Mouse (Mus musculus): ENCODE measurements around the gene Eml5. TPM values are rescaled to one million over a fixed set of nuclear protein-coding genes. Genes with fewer than 3 reads are reported as not detected.

The Eml5 gene
- polyA plus RNA-seq, 1 experiment from 2014 or later: 6.2 TPM

DNA sequence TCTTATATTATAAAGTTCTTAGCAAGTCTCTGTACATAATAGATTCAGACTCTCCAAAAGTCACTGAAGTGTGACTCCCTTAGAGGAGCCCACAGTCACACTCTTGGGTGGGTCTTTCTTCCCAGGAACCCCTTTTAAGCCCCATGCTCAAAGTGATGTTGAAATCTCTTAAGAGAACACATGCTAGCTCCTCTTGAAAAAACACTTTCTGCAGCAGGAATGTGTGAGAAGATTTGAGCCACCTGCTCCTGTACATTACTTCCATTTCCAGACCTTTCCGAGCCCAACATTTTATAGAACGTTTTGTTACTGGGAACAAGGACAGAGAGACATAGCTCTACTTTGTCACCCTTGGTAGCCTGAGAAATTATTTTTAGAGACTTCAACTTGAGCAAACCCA, 66.4 kb downstream of the Eml5 start:
- no peak for DNase-seq (ENCODE audit: low read depth, low spot score)
- CTCF ChIA-PET: no interaction called here
- no peak for TF ChIP-seq CTCF (IDR thresholded peaks at IDR 0.05)
- no peak for ATAC-seq
- in situ Hi-C loops (cut with MboI; ENCODE audit: low pct_unique_long_range_greater_than_20kb): no loop called here
- H3K27me3 ChIP-seq: no peaks in the 10 kb centered on the region
- POLR2A ChIA-PET: no interaction called here

- DNase-seq (ENCODE audit: low read depth, low spot score) (no peak), ATAC-seq (no peak)
- in situ Hi-C loops (cut with MboI; ENCODE audit: low pct_unique_long_range_greater_than_20kb): no loop called here
- POLR2A ChIA-PET: no interaction called here
- no peaks in the 10 kb centered on the region for H3K27me3 ChIP-seq
- TF ChIP-seq CTCF (IDR thresholded peaks at IDR 0.05): no peak
- CTCF ChIA-PET: no interaction called here
Measured at GRCm38 (mm10) chr12:98833901-98834300, 67.4 kb downstream of the Eml5 start.

GRCm38 (mm10) chr12:98832929-98833598, 68.2 kb downstream of the Eml5 start:
- no peaks in the 10 kb centered on the region for H3K27me3 ChIP-seq
- ChIA-PET POLR2A (no interaction called here), CTCF (no interaction called here)
- no peak for DNase-seq (ENCODE audit: low read depth, low spot score)
- TF ChIP-seq CTCF (IDR thresholded peaks at IDR 0.05): no peak
- no peak for ATAC-seq
- in situ Hi-C loops (cut with MboI; ENCODE audit: low pct_unique_long_range_greater_than_20kb): no loop called here

GRCm38 (mm10) chr12:98831122-98831521, 70.2 kb downstream of the Eml5 start:
- no peak for ATAC-seq
- no peak for DNase-seq (ENCODE audit: low read depth, low spot score)
- H3K27me3 ChIP-seq: no peaks in the 10 kb centered on the region
- in situ Hi-C loops (cut with MboI; ENCODE audit: low pct_unique_long_range_greater_than_20kb): no loop called here
- POLR2A ChIA-PET: no interaction called here
- CTCF ChIA-PET: no interaction called here
- TF ChIP-seq CTCF (IDR thresholded peaks at IDR 0.05): no peak

DNA sequence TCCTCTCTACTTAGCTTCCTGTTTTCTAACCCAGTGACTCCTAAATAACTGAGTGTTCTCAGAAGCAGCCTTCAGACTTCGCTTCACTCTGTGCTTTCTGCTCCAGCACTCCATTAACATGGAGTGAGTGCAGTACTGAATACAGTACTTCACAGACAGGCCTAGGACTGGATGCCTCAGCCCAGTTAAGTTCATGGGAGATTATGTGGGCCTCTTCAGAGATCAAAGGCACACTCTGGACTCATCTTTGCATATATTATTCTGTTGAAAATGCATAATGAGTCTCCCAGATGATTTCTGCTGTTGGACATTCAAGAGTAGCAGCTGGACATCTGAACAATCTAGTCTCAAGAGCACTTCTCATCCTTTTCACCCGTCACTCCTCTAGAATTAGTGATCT, 80.5 kb downstream of the Eml5 start:
- ATAC-seq: no peak

DNA sequence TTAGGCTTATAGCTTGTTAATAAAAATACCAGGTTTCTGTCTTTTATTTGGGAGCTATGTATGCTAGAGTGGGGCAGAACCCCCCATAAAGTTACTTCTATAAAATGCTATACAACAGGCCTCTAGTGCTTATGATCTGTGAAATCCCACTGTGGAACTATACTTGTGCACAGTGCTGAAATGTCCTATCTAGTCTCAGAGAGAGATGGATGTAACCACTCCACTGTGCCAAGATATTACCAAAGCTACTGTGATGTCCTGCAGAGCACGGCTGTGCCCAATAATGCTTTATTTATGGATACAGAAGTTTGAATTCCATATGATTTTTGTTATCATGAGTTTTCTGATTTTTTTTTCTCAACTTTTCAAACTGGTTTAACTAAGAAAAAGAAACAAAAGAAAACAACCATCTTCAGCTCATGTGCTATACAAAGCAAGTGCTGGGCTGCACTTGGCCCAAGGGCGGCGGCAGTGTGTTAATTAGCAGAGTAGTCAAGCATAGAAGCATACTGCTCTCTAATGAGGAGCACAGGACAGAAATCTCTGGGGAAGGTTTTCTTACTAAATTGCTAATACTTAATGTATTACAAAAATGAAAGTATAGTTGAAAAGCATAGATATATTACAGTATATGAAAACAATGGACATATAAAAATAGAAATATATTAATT, 97.1 kb downstream of the Eml5 start:
- ChIA-PET CTCF (interaction anchor here (1.0 kb wide), 1 partner anchor 49 kb away, joined by 3 read pairs; no protein-coding TSS in a partner anchor), POLR2A (interaction anchor here (0.5 kb wide), 1 partner anchor 238 kb away, joined by 4 read pairs; no protein-coding TSS in a partner anchor)
- in situ Hi-C loops (cut with MboI; ENCODE audit: low pct_unique_long_range_greater_than_20kb): no loop called here

More for the DNA sequence above, 80.5 kb downstream of the Eml5 start:
- ChIA-PET POLR2A (no interaction called here), CTCF (no interaction called here)
- no peaks in the 10 kb centered on the region for H3K27me3 ChIP-seq
- in situ Hi-C loops (cut with MboI; ENCODE audit: low pct_unique_long_range_greater_than_20kb): no loop called here
- DNase-seq (ENCODE audit: low read depth, low spot score): no peak
- TF ChIP-seq CTCF (IDR thresholded peaks at IDR 0.05): no peak

GRCm38 (mm10) chr12:98802245-98802644, 99.0 kb downstream of the Eml5 start:
- no peak for DNase-seq (ENCODE audit: low read depth, low spot score)
- ATAC-seq: no peak
- no peaks in the 10 kb centered on the region for H3K27me3 ChIP-seq
- ChIA-PET POLR2A (no interaction called here), CTCF (interaction anchor here (1.0 to 1.5 kb wide), 2 partner anchors 14 to 23 kb away, joined by 3 to 8 read pairs; no protein-coding TSS in a partner anchor)
- no peak for TF ChIP-seq CTCF (IDR thresholded peaks at IDR 0.05)
- in situ Hi-C loops (cut with MboI; ENCODE audit: low pct_unique_long_range_greater_than_20kb): no loop called here

More for the DNA sequence above, 97.1 kb downstream of the Eml5 start:
- no peaks in the 10 kb centered on the region for H3K27me3 ChIP-seq
- DNase-seq (ENCODE audit: low read depth, low spot score) (no peak), ATAC-seq (no peak)
- TF ChIP-seq CTCF (IDR thresholded peaks at IDR 0.05): no peak

DNA sequence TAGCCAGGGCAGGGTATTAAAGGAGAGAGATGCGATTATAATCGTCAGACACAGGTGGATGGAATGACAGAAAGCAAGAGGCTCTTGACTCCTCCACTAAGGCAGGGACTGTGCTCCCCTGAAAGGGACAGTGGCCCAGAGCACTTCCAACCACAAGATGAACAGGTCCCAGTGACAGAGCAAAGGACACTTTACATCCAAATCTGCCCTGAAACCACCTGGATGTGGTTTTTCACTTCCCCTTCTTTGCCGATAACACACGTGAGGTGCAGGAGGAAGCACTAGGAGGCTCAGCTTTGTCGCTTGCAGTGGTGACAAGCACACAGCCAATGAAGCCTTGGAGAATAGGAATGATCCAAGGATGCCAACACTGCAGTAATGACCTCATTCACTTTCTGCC, 101.0 kb downstream of the Eml5 start:
- DNase-seq (ENCODE audit: low read depth, low spot score): no peak
- ATAC-seq: no peak
- in situ Hi-C loops (cut with MboI; ENCODE audit: low pct_unique_long_range_greater_than_20kb): no loop called here
- no peak for TF ChIP-seq CTCF (IDR thresholded peaks at IDR 0.05)
- no peaks in the 10 kb centered on the region for H3K27me3 ChIP-seq
- ChIA-PET POLR2A (no interaction called here), CTCF (no interaction called here)

DNA sequence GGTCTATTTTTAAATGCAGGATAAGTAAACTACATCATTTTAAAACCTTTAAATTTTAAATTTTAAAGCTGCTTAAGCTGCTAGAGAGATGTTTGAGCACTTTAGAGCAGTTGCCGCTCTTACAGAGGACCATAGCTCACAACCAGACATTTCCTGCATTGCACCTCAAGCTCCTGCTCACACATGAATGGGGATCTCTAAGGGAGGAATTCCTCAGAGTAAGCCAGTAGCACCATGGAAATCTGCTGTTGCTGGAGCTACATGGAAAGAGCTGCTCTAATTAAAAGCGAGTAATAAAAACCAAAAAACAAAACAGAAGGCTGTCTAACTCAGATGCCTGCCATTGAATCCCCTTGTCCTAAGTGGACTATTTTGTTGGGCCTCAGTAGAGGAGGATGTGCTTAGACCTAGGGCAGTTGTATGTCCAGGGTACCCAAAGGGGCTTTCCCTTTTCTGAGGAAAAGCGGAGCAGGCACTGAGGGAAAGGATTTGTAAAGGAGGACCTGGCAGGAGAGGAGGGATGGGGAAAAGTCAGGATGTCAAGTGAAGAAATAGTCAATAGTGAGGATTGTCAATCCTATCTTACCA, 105.5 kb downstream of the Eml5 start:
- TF ChIP-seq CTCF (IDR thresholded peaks at IDR 0.05): no peak
- ChIA-PET POLR2A (interaction anchor here (0.6 kb wide), 1 partner anchor 8 kb away, joined by 3 read pairs; no protein-coding TSS in a partner anchor), CTCF (no interaction called here)
- no peak for ATAC-seq
- in situ Hi-C loops (cut with MboI; ENCODE audit: low pct_unique_long_range_greater_than_20kb): no loop called here
- no peaks in the 10 kb centered on the region for H3K27me3 ChIP-seq
- no peak for DNase-seq (ENCODE audit: low read depth, low spot score)

- H3K27me3 ChIP-seq: no peaks in the 10 kb centered on the region
- ChIA-PET CTCF (no interaction called here), POLR2A (no interaction called here)
- DNase-seq (ENCODE audit: low read depth, low spot score): no peak
- in situ Hi-C loops (cut with MboI; ENCODE audit: low pct_unique_long_range_greater_than_20kb): no loop called here
- TF ChIP-seq CTCF (IDR thresholded peaks at IDR 0.05): no peak
- no peak for ATAC-seq
Measured at GRCm38 (mm10) chr12:98784251-98784650, 117.0 kb downstream of the Eml5 start.

- peak; percentile 85 for TF ChIP-seq CTCF (IDR thresholded peaks at IDR 0.05)
- CTCF ChIA-PET: interaction anchor here (0.9 to 1.7 kb wide), 6 partner anchors 11 to 33 kb away, joined by 3 to 6 read pairs (median 4); no protein-coding TSS in a partner anchor
- in situ Hi-C loops (cut with MboI; ENCODE audit: low pct_unique_long_range_greater_than_20kb): no loop called here
- ATAC-seq (peak; percentile 54), DNase-seq (ENCODE audit: low read depth, low spot score) (peak; percentile 9)
- H3K27me3 ChIP-seq: no peaks in the 10 kb centered on the region
- POLR2A ChIA-PET: no interaction called here
Measured at GRCm38 (mm10) chr12:98779148-98779547, 122.1 kb downstream of the Eml5 start.

All from Patski (cell line).